Mouse (Mus musculus): ENCODE measurements around the gene Clip3. TPM values are rescaled to one million over a fixed set of nuclear protein-coding genes. Genes with fewer than 3 reads are reported as not detected.

Gene Clip3
- polyA plus RNA-seq, 2 experiments = 0.86 to 1.0 TPM

- no peak overlapping the region for H3K27ac ChIP-seq
- ATAC-seq (ENCODE audit: insufficient read depth) (no peak), DNase-seq (ENCODE audit: low read depth in 3 of 3, low spot score in 3 of 3) (no peak)
- H3K36me3 ChIP-seq (replicated peaks; ENCODE audit: control insufficient read depth, insufficient read depth, low read depth) = no peaks in the 10 kb centered on the region
- H3K9ac ChIP-seq (replicated peaks) = no peak overlapping the region
- no peaks in the 10 kb centered on the region for H3K27me3 ChIP-seq (ENCODE audit: control insufficient read depth, insufficient read depth, low read length)
- TF ChIP-seq EP300 (IDR thresholded peaks at IDR 0.05; ENCODE audit: low read depth) (no peak), CTCF (IDR thresholded peaks at IDR 0.05; ENCODE audit: low read depth) (no peak)
- H3K4me3 ChIP-seq (ENCODE audit: insufficient read depth in 1 of 2, low read depth in 2 of 2, low read length in 2 of 2) = no peak overlapping the region
- WGBS (ENCODE audit: insufficient replicate concordance) = 49% methylated on average over 8 of the region's 8 CpGs
- H3K4me1 ChIP-seq (replicated peaks; ENCODE audit: control insufficient read depth in 2 of 2, insufficient read depth in 2 of 2, low read length in 1 of 2) = no peaks in the 10 kb centered on the region
- no peak overlapping the region for H3K4me2 ChIP-seq (ENCODE audit: low read depth)
- no peaks in the 10 kb centered on the region for H3K9me3 ChIP-seq (ENCODE audit: control insufficient read depth, low read length)
Observed at GRCm38 (mm10) chr7:30286701-30287410, 4.7 kb upstream of the Clip3 start.

DNA sequence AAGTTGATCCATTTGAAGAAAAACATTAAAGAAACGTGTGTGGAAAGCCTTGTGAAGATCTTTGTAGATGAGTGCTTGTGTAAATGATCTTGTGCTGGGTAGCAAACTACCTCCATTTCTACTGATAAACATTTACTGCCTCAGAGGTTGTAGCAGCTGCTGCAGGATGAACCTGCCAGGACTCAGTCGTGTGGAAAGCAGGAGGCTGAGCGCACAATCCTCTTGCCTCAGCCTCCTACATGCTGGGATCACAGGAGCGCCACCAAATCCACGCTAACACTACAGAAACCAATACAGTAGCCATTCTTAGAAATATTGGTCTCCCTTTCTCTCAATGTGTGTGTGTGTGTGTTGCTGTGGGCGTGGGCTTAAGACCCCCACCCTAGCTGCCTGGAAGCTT lies 3.5 kb upstream of the Clip3 start:
- Histone ChIP-seq H3K4me2 (ENCODE audit: low read depth) (no peak overlapping the region), H3K36me3 (replicated peaks; ENCODE audit: control insufficient read depth, insufficient read depth, low read depth) (no peaks in the 10 kb centered on the region), H3K9ac (replicated peaks) (no peak overlapping the region), H3K9me3 (ENCODE audit: control insufficient read depth, low read length) (no peaks in the 10 kb centered on the region), H3K4me1 (replicated peaks; ENCODE audit: control insufficient read depth in 2 of 2, insufficient read depth in 2 of 2, low read length in 1 of 2) (no peaks in the 10 kb centered on the region), H3K27me3 (ENCODE audit: control insufficient read depth, insufficient read depth, low read length) (no peaks in the 10 kb centered on the region), H3K27ac (no peak overlapping the region), H3K4me3 (ENCODE audit: insufficient read depth in 1 of 2, low read depth in 2 of 2, low read length in 2 of 2) (no peak overlapping the region)
- no peak for ATAC-seq (ENCODE audit: insufficient read depth)
- TF ChIP-seq CTCF (IDR thresholded peaks at IDR 0.05; ENCODE audit: low read depth) (no peak), EP300 (IDR thresholded peaks at IDR 0.05; ENCODE audit: low read depth) (no peak)
- DNase-seq (ENCODE audit: low read depth in 3 of 3, low spot score in 3 of 3) = no peak
- WGBS (ENCODE audit: insufficient replicate concordance) = 48% methylated on average over 6 of the region's 6 CpGs

- DNase-seq (ENCODE audit: low read depth in 3 of 3, low spot score in 3 of 3) = no peak
- WGBS (ENCODE audit: insufficient replicate concordance) = 46% methylated on average over 7 of the region's 7 CpGs
- H3K9ac ChIP-seq (replicated peaks) = no peak overlapping the region
- no peaks in the 10 kb centered on the region for H3K4me1 ChIP-seq (replicated peaks; ENCODE audit: control insufficient read depth in 2 of 2, insufficient read depth in 2 of 2, low read length in 1 of 2)
- no peak overlapping the region for H3K4me3 ChIP-seq (ENCODE audit: insufficient read depth in 1 of 2, low read depth in 2 of 2, low read length in 2 of 2)
- H3K36me3 ChIP-seq (replicated peaks; ENCODE audit: control insufficient read depth, insufficient read depth, low read depth) = no peaks in the 10 kb centered on the region
- H3K4me2 ChIP-seq (ENCODE audit: low read depth) = no peak overlapping the region
- TF ChIP-seq EP300 (IDR thresholded peaks at IDR 0.05; ENCODE audit: low read depth) = no peak
- no peak for TF ChIP-seq CTCF (IDR thresholded peaks at IDR 0.05; ENCODE audit: low read depth)
- no peaks in the 10 kb centered on the region for H3K9me3 ChIP-seq (ENCODE audit: control insufficient read depth, low read length)
- no peaks in the 10 kb centered on the region for H3K27me3 ChIP-seq (ENCODE audit: control insufficient read depth, insufficient read depth, low read length)
- H3K27ac ChIP-seq = no peak overlapping the region
- ATAC-seq (ENCODE audit: insufficient read depth) = no peak
Observed at GRCm38 (mm10) chr7:30289071-30289713, 2.3 kb upstream of the Clip3 start.

GRCm38 (mm10) chr7:30289714-30290399 lies 1.7 kb upstream of the Clip3 start:
- no peak overlapping the region for H3K4me2 ChIP-seq (ENCODE audit: low read depth)
- no peaks in the 10 kb centered on the region for H3K27me3 ChIP-seq (ENCODE audit: control insufficient read depth, insufficient read depth, low read length)
- no peaks in the 10 kb centered on the region for H3K9me3 ChIP-seq (ENCODE audit: control insufficient read depth, low read length)
- H3K4me3 ChIP-seq (ENCODE audit: insufficient read depth in 1 of 2, low read depth in 2 of 2, low read length in 2 of 2) = no peak overlapping the region
- DNase-seq (ENCODE audit: low read depth in 3 of 3, low spot score in 3 of 3) = no peak
- no peak for TF ChIP-seq CTCF (IDR thresholded peaks at IDR 0.05; ENCODE audit: low read depth)
- no peak for TF ChIP-seq EP300 (IDR thresholded peaks at IDR 0.05; ENCODE audit: low read depth)
- H3K4me1 ChIP-seq (replicated peaks; ENCODE audit: control insufficient read depth in 2 of 2, insufficient read depth in 2 of 2, low read length in 1 of 2) = no peaks in the 10 kb centered on the region
- no peak overlapping the region for H3K27ac ChIP-seq
- no peak overlapping the region for H3K9ac ChIP-seq (replicated peaks)
- 47% methylated on average over 10 of the region's 10 CpGs for WGBS (ENCODE audit: insufficient replicate concordance)
- H3K36me3 ChIP-seq (replicated peaks; ENCODE audit: control insufficient read depth, insufficient read depth, low read depth) = no peaks in the 10 kb centered on the region
- no peak for ATAC-seq (ENCODE audit: insufficient read depth)

DNA sequence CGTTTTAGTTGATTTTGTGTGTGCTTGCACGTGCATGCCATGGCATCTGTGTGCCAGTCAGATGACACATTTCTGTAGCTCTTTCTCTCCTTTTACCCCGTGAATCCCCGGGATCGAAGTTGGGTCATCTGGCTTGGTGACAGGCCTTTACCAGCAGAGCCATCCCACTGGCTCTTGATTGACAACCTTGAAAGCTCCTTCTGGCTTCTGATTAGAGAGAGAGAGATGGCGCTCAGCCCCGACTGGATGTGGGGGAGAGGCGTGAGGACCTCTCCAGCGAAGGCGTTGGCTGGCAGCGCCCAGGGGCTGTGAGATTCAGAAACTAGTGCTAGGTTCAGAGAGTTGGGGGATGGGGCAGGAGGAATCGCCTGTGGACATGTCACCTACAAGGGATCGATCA lies 2.3 kb downstream of the Clip3 start:
- Histone ChIP-seq H3K27me3 (ENCODE audit: control insufficient read depth, insufficient read depth, low read length) (no peaks in the 10 kb centered on the region), H3K9me3 (ENCODE audit: control insufficient read depth, low read length) (no peaks in the 10 kb centered on the region), H3K4me1 (replicated peaks; ENCODE audit: control insufficient read depth in 2 of 2, insufficient read depth in 2 of 2, low read length in 1 of 2) (no peaks in the 10 kb centered on the region), H3K36me3 (replicated peaks; ENCODE audit: control insufficient read depth, insufficient read depth, low read depth) (no peaks in the 10 kb centered on the region), H3K9ac (replicated peaks) (no peak overlapping the region), H3K27ac (no peak overlapping the region), H3K4me2 (ENCODE audit: low read depth) (no peak overlapping the region), H3K4me3 (ENCODE audit: insufficient read depth in 1 of 2, low read depth in 2 of 2, low read length in 2 of 2) (no peak overlapping the region)
- ATAC-seq (ENCODE audit: insufficient read depth) (no peak), DNase-seq (ENCODE audit: low read depth in 3 of 3, low spot score in 3 of 3) (no peak)
- 72% methylated on average over 13 of the region's 13 CpGs for WGBS (ENCODE audit: insufficient replicate concordance)
- TF ChIP-seq EP300 (IDR thresholded peaks at IDR 0.05; ENCODE audit: low read depth) (no peak), CTCF (IDR thresholded peaks at IDR 0.05; ENCODE audit: low read depth) (no peak)
